Mouse (Mus musculus) gastrocnemius, postnatal 4 days (tissue): ENCODE measurements around the gene 4931429L15Rik. TPM values are rescaled to one million over a fixed set of nuclear protein-coding genes. Genes with fewer than 3 reads are reported as not detected.

Experiments used
- DNase-seq, 2 experiments: peaks; one replicate each; pipeline ENCODE4 v3.0.0; 2021 to 2022; ENCODE audit warnings: low spot score in 2 of 2, mixed read lengths in 2 of 2
- total RNA-seq, 2 experiments: library from RNA; stranded (reverse); gene quantifications; 2 replicates each; pipeline ENCODE4 v1.2.3; 2021

4931429L15Rik gene
- total RNA-seq, 2 experiments from 2014 or later = not detected

- DNase-seq = no peak
Observed at GRCm38 (mm10) chr9:46268343-46268873, 51.4 kb downstream of the 4931429L15Rik start, which contains the start of gene Apoa5. Gene Apoa5 (plus strand): TSS chr9:46268633.

- DNase-seq = no peak
Observed at GRCm38 (mm10) chr9:46261131-46261530, 58.7 kb downstream of the 4931429L15Rik start.

GRCm38 (mm10) chr9:46259111-46259510 is 60.7 kb downstream of the 4931429L15Rik start:
- no peak for DNase-seq

- DNase-seq = no peak
Observed at GRCm38 (mm10) chr9:46257546-46257945, 62.2 kb downstream of the 4931429L15Rik start.

- DNase-seq = no peak
Observed at GRCm38 (mm10) chr9:46256658-46257385, 63.0 kb downstream of the 4931429L15Rik start.

GRCm38 (mm10) chr9:46256177-46256576 is 63.6 kb downstream of the 4931429L15Rik start:
- DNase-seq = no peak

Other genes with a start within 250 kb of the 4931429L15Rik start
- gene Apoa1, start 91.4 kb downstream of the 4931429L15Rik start, total RNA-seq = 10 to 100 TPM in 1 of 2 experiments, 1 to 10 TPM in 1; 4.0 to 31.8 TPM
- gene Apoc3, start 84.3 kb downstream of the 4931429L15Rik start, total RNA-seq = not detected
- under 1 TPM in 1 of 2 experiments, not detected in 1; 0.15 TPM for gene Apoa4, start 79.3 kb downstream of the 4931429L15Rik start, total RNA-seq
- gene Apoa5, start 51.4 kb downstream of the 4931429L15Rik start, total RNA-seq = under 1 TPM in 1 of 2 experiments, not detected in 1; 0.39 TPM
- 10 to 100 TPM; 21.9 to 22.2 TPM for gene Zpr1, start 46.9 kb downstream of the 4931429L15Rik start, total RNA-seq
- 10 to 100 TPM; 12.9 to 13.7 TPM for gene Bud13, start 37.0 kb downstream of the 4931429L15Rik start, total RNA-seq